Mouse (Mus musculus): ENCODE results near the gene Gm45208.

- TF ChIP-seq CTCF (IDR thresholded peaks at IDR 0.05; ENCODE audit: extremely low read depth, insufficient read depth, low read length) = no peak
- no peak for TF ChIP-seq POLR2A (IDR thresholded peaks at IDR 0.05; ENCODE audit: extremely low read depth, insufficient read depth, low read length)
Observed at GRCm38 (mm10) chrX:7672739-7673138, 49.3 kb upstream of the Gm45208 start.

All from cortical plate, adult 2 months (tissue).